Mouse (Mus musculus) hindlimb bud, embryonic 11.5 days (tissue): ENCODE results near the gene Duxbl2.
"Not testable (repeated sequence)": the region's sequence is repeated elsewhere in the genome, so short reads cannot be mapped to it uniquely, and the experiment has no call there.

Source experiments
- DNase-seq: peaks from one replicate; pipeline ENCODE4 v3.0.0-alpha.2; 2012; ENCODE audit warnings: low read depth, low spot score; ENCODE audit errors: extremely low spot score

Duxbl2 gene

DNA sequence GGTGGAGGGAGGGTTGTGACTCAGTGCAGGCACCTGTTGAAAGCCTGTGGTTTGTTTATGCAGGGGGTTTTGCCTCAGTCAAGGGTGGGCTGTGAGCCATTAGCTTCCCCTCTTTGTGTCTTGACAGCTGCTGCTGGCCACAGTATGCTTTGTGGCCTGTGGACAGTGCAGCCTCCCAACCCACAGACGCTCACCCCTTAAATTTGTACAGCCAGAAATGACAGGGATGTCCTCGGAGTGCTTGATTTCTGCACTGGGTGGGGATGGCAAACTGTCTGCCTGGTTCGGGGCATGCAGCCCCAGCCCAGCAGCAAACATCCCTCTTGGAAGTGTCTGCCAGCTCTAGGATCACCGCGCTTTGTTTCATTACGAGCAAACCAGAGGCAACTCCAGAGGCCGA is at the start of gene Duxbl2:
Duxbl2 (plus strand) TSS at position 200 of the 400 bp plus-strand sequence.
- not testable (repeated sequence) for DNase-seq

DNA sequence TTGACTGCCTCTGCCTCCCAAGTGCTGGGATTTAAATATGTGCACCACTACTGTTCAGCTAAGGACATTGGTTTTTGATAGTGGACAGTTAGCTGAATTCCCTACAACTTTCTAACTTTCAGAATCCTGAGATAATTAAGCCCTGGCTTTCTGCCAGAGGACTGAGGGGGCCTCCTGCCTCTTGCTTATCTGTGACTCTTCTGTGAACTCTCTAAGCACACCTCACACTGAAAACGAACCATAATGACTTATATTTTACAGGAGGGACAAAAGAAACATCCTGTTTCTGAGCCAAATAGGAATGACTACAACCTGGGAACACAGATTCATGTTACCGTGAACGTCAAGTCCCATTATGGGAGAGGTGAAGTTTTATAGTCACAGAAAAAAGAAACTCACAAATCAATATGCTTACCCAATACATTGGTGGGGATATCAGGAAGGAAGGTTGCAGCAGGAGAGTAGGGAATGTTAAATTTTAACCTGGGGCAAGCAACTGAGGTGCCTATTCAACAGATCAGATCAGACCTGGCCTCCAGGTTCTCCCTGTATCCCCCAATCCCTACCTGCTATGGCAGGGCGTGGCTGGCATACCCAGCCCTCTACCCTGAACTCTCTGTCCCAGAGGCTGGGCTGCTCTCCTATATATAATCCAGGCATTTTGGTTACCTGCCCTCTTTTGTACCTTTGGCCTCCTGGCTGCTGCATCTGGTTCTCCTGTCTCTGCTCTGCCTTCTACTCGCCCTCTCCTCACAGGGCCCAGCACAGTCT is 41.3 kb upstream of the Duxbl2 start:
- DNase-seq = not testable (repeated sequence)

- DNase-seq = not testable (repeated sequence)
These were observed 36.9 kb upstream of the Duxbl2 start, which contains the start of gene Cphx2 for GRCm38 (mm10) chr14:26081216-26081615. Gene Cphx2, plus strand, starts transcription at chr14:26081516.

DNA sequence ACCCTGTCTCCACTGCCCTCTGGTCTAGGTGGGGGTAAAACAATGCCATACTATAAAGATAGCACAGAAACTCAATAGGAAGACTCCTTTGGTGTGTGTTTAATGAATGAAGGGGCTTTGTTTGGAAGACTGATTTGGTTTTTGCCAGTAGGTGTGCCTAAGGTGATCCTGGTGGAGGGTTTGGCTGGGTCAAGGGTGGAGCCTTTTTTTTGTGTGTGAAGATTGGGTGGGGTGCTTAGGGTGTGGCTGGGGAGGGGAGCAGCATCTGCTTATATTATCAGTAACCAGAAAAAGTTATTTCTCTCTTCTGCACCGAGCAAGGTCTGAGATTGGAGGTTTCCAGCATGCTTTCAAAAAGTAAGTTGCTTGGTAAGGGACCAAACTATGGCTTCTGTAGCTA is 36.2 kb upstream of the Duxbl2 start, which contains the start of gene Cphx3:
Cphx3 (plus strand) TSS at position 301 of the 400 bp plus-strand sequence.
- not testable (repeated sequence) for DNase-seq

DNA sequence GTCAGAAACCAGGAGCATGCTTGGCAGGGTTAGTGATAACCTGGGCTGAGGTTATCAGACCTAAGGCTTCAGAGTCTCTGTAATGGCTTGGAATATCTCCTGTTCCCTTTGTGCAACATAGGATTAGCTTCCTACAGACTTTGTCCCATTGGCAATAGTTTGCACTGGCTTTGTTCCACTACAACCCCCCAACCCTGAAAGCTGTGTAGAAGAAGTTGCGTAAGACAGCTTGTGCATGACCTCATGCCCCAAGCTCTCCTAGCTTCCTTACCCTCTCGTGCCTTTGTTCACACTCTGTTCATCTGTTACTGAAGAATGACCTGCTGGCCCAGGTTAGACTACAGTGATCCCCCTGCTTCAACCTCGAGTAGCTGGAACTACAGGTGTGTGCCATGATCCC is 20.5 kb upstream of the Duxbl2 start:
- not testable (repeated sequence) for DNase-seq

DNA sequence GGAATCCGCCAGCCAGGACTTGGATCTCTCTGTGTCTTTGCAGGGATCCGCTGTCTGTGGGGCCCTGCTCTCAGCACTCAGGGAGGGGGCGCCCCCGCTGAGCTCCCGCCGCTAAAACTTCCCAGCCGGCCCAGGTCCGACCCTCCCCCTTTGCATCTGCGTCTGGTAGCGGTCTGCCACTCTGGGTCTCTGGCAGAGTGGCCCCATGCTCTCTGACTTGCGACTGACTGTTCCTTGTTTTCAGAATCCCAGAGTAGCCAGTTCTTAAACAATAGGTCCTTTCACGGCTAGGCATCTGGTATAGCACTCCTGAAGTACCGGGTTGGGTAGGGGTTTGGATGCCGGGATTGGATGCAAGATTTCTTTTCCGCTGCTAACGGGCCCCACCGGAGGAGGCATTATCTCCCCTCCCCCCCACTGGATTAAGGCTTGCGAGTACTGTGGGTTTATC is 426 bp downstream of the Duxbl2 start:
- not testable (repeated sequence) for DNase-seq

GRCm38 (mm10) chr14:26119095-26119494 is 946 bp downstream of the Duxbl2 start:
- not testable (repeated sequence) for DNase-seq

DNA sequence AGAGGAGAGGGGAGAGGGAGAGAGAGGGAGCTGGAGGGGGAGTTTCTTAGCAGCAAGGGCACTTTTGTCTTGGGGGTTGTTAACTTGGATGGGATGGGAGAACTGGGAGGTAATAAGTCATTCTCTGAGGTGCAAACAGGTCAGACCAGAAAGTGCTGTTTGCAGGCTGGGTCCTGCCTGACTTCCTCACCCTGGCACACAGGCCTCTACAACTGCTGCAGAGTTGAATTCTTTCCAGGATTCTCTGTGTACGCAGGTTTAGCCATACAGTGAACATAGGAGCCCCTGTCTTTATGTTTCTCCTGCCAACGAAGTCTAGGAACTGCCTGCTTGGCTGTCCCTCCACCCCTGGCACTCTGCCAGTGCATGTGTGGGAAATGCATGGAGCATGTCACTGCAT is 28.9 kb downstream of the Duxbl2 start:
- DNase-seq = not testable (repeated sequence)

DNA sequence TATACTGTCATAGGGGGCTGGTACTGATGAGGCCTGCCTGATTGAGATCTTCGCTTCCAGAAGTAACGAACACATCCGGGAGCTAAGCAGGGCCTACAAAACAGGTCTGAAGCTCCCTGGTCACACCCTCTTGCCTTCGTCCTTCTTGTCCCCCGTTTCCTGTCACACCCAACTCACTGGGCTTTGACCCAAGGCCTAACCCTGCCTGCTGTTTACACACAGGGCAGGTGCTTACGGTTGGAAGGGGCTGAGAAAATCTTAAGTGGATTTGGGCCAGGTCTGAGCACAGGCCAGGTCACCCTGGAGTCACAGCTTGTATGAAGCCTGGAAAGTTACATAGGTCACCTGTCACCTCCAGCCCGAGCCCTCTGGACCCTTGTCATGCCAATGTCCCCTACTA is 37.9 kb downstream of the Duxbl2 start:
- not testable (repeated sequence) for DNase-seq

GRCm38 (mm10) chr14:26161156-26161555 is 43.0 kb downstream of the Duxbl2 start:
- not testable (repeated sequence) for DNase-seq

DNA sequence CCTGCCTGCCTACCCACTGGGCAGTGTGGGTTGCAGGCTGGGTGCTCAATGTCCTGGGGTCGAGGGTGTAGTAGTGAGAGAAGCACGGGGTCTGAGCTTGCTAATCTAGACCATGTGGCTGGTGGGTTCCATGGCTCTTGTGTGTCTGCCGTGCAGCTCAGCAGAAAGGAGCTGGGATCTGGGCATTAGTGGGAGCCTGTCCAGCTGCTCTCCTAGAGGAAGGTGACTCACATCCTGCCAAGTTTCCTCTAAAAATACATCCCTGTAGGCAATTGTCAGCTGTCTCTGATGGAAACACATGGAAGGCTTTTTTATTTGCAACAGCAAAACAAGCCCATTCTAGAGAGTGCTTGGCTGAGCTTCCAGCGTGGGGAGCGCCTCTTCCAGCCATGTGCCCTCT is 44.3 kb downstream of the Duxbl2 start:
- DNase-seq = not testable (repeated sequence)

- DNase-seq = not testable (repeated sequence)
These were observed 47.1 kb downstream of the Duxbl2 start for GRCm38 (mm10) chr14:26165266-26165665.

- DNase-seq = not testable (repeated sequence)
These were observed 55.8 kb downstream of the Duxbl2 start for GRCm38 (mm10) chr14:26173955-26174354.

DNA sequence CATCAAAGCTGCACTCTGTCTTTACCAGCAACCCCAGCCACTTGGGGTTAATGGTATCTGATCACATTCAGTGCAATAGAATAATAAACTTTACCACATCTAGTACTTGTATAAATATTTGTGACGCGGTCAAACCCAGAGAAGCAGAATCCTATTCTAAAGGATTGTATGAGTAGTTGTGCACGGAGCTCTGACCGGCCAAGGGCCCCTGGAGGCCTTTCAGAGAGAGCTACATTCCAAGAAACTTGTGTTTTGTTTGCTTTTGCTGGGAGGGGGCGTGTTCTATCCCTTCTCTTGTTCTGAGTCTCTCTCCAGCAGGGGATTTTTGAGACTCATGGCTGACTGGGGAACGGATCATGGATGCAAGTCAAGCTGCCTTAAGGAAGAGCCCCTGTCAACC is 56.9 kb downstream of the Duxbl2 start:
- DNase-seq = not testable (repeated sequence)
